Mouse (Mus musculus): Measurements from ENCODE around the gene Tex261. TPM values are rescaled to one million over a fixed set of nuclear protein-coding genes. Genes with fewer than 3 reads are reported as not detected.

Gene Tex261
- polyA plus RNA-seq, 1 experiment from 2014 or later: 56.0 TPM

- no peak overlapping the region for H3K27ac ChIP-seq (ENCODE audit: low read depth, low read length)
- no peak overlapping the region for H3K4me3 ChIP-seq (ENCODE audit: low read depth, low read length)
- no peak overlapping the region for H3K4me2 ChIP-seq
- no peak overlapping the region for H3K9ac ChIP-seq (ENCODE audit: low read depth, low read length)
- no peaks in the 10 kb centered on the region for H3K36me3 ChIP-seq (ENCODE audit: control insufficient read depth, insufficient read depth, low read length)
- no peak for ATAC-seq (replicated peaks; ENCODE audit: insufficient number of reproducible peaks, low FRiP score, low TSS enrichment)
- peaks cover 6% of the 10 kb centered on the region; the same call in 1 of the 2 replicates for H3K27me3 ChIP-seq (ENCODE audit: control insufficient read depth, insufficient read depth, low read length)
- H3K4me1 ChIP-seq (ENCODE audit: control insufficient read depth, insufficient read depth, low read length): no peaks in the 10 kb centered on the region
- WGBS (ENCODE audit: insufficient replicate concordance): 61% methylated on average over 14 of the region's 14 CpGs
- H3K9me3 ChIP-seq (replicated peaks; ENCODE audit: control insufficient read depth, low read length): peaks cover 4% of the 10 kb centered on the region
Measured at GRCm38 (mm10) chr6:83729350-83729970, 46.2 kb downstream of the Tex261 start.

DNA sequence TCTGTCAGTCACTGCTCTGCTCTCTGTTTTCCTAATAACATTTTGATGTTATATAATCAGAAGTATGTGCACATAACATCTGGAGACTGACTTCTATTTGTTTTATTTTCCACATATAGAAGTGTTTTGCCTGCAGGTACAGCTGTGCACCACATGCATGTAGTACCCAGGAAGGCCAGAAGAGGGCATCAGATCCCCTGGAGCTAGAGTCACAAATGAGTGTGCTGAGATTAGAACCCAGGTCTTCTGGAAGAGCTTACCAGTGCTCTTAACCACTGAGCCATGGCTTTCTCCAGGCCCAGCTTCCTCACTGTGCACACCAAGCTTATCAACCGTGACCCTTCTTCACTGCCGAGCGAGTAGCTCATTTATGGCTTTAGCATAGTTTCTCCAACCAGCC is 47.1 kb downstream of the Tex261 start:
- H3K9ac ChIP-seq (ENCODE audit: low read depth, low read length): no peak overlapping the region
- H3K4me2 ChIP-seq: no peak overlapping the region
- no peak overlapping the region for H3K27ac ChIP-seq (ENCODE audit: low read depth, low read length)
- no peaks in the 10 kb centered on the region for H3K4me1 ChIP-seq (ENCODE audit: control insufficient read depth, insufficient read depth, low read length)
- H3K9me3 ChIP-seq (replicated peaks; ENCODE audit: control insufficient read depth, low read length): no peaks in the 10 kb centered on the region
- H3K27me3 ChIP-seq (ENCODE audit: control insufficient read depth, insufficient read depth, low read length): peaks cover 11% of the 10 kb centered on the region
- H3K4me3 ChIP-seq (ENCODE audit: low read depth, low read length): no peak overlapping the region
- 84% methylated on average over 3 of the region's 3 CpGs for WGBS (ENCODE audit: insufficient replicate concordance)
- no peak for ATAC-seq (replicated peaks; ENCODE audit: insufficient number of reproducible peaks, low FRiP score, low TSS enrichment)
- H3K36me3 ChIP-seq (ENCODE audit: control insufficient read depth, insufficient read depth, low read length): no peaks in the 10 kb centered on the region

DNA sequence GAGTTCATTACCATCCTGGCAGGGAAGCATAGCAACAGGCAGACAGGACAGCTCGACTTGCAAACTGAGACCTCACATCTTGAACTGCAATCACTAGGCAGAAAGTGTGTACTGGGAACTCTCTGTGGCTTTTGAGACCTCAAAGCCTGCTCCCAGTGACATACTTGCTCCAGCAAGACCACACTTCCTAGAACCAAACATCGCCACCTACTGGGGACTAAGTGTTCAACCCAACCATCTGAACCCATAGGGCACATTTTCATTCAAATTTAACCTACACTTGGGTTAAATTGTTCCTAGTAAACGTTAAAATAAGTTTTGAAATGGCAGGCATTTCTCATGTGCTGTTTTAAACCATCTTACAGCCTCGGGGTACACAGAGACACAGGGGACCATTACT is 48.4 kb downstream of the Tex261 start:
- no peak overlapping the region for H3K4me3 ChIP-seq (ENCODE audit: low read depth, low read length)
- H3K27me3 ChIP-seq (ENCODE audit: control insufficient read depth, insufficient read depth, low read length): peaks cover 21% of the 10 kb centered on the region
- 31% methylated on average over 4 of the region's 4 CpGs for WGBS (ENCODE audit: insufficient replicate concordance)
- H3K4me1 ChIP-seq (ENCODE audit: control insufficient read depth, insufficient read depth, low read length): no peaks in the 10 kb centered on the region
- no peak overlapping the region for H3K27ac ChIP-seq (ENCODE audit: low read depth, low read length)
- no peak overlapping the region for H3K4me2 ChIP-seq
- H3K9ac ChIP-seq (ENCODE audit: low read depth, low read length): no peak overlapping the region
- H3K36me3 ChIP-seq (ENCODE audit: control insufficient read depth, insufficient read depth, low read length): no peaks in the 10 kb centered on the region
- ATAC-seq (replicated peaks; ENCODE audit: insufficient number of reproducible peaks, low FRiP score, low TSS enrichment): no peak
- H3K9me3 ChIP-seq (replicated peaks; ENCODE audit: control insufficient read depth, low read length): no peaks in the 10 kb centered on the region

DNA sequence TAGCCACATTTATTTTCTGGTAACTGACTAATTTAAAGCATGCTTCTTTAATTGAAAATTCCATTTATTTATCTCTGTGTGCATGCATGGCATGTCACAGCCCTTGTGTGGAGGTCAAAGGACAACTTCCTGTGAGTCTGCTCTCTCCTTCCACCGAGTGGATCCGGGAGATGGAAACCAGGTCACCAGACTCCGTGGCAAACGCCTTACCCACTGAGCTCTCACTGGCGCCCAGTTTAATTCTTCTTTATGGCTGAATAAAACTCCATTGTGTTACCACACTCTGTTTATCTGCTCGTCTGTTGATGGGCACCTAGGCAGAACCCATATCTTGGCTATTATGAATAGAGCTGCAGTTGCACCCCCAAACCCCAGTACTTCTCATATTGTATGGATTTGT is 53.1 kb downstream of the Tex261 start:
- no peak overlapping the region for H3K4me3 ChIP-seq (ENCODE audit: low read depth, low read length)
- H3K9ac ChIP-seq (ENCODE audit: low read depth, low read length): no peak overlapping the region
- H3K36me3 ChIP-seq (ENCODE audit: control insufficient read depth, insufficient read depth, low read length): no peaks in the 10 kb centered on the region
- no peak overlapping the region for H3K27ac ChIP-seq (ENCODE audit: low read depth, low read length)
- H3K4me2 ChIP-seq: no peak overlapping the region
- H3K27me3 ChIP-seq (ENCODE audit: control insufficient read depth, insufficient read depth, low read length): peaks cover 63% of the 10 kb centered on the region
- WGBS (ENCODE audit: insufficient replicate concordance): 17% methylated on average over 6 of the region's 6 CpGs
- H3K9me3 ChIP-seq (replicated peaks; ENCODE audit: control insufficient read depth, low read length): no peaks in the 10 kb centered on the region
- H3K4me1 ChIP-seq (ENCODE audit: control insufficient read depth, insufficient read depth, low read length): no peaks in the 10 kb centered on the region
- no peak for ATAC-seq (replicated peaks; ENCODE audit: insufficient number of reproducible peaks, low FRiP score, low TSS enrichment)

Other genes starting within 250 kb of the Tex261 start
- gene Actg2, start 239.5 kb downstream of the Tex261 start, polyA plus RNA-seq (2014; fragmentation: Nextera tagmentation; extraction: Ambion mirVana): 10.7 and 10.9 TPM in 2 replicates
- gene Stambp, start 203.1 kb downstream of the Tex261 start, polyA plus RNA-seq (2014; fragmentation: Nextera tagmentation; extraction: Ambion mirVana): 24.9 and 30.0 TPM in 2 replicates
- 0.19 TPM in 1 of 2 replicates, not detected in the other for gene Clec4f, start 119.6 kb downstream of the Tex261 start, polyA plus RNA-seq (2014; fragmentation: Nextera tagmentation; extraction: Ambion mirVana)
- not detected in 2 replicates for gene Cd207, start 98.0 kb downstream of the Tex261 start, polyA plus RNA-seq (2014; fragmentation: Nextera tagmentation; extraction: Ambion mirVana)
- gene Vax2, start 64.5 kb downstream of the Tex261 start, polyA plus RNA-seq (2014; fragmentation: Nextera tagmentation; extraction: Ambion mirVana): not detected in 2 replicates
- gene Atp6v1b1, start 32.8 kb downstream of the Tex261 start, polyA plus RNA-seq (2014; fragmentation: Nextera tagmentation; extraction: Ambion mirVana): not detected in 2 replicates
- gene Ankrd53, start 13.2 kb downstream of the Tex261 start, polyA plus RNA-seq (2014; fragmentation: Nextera tagmentation; extraction: Ambion mirVana): not detected in 2 replicates
- 46.3 and 50.3 TPM in 2 replicates for gene Nagk, start 19.2 kb upstream of the Tex261 start, polyA plus RNA-seq (2014; fragmentation: Nextera tagmentation; extraction: Ambion mirVana)
- 16.2 and 16.9 TPM in 2 replicates for gene Paip2b, start 55.9 kb upstream of the Tex261 start, polyA plus RNA-seq (2014; fragmentation: Nextera tagmentation; extraction: Ambion mirVana)
- gene Zfp638, start 91.3 kb upstream of the Tex261 start, polyA plus RNA-seq (2014; fragmentation: Nextera tagmentation; extraction: Ambion mirVana): 54.0 and 59.5 TPM in 2 replicates
- gene Dysf, start 232.8 kb upstream of the Tex261 start, polyA plus RNA-seq (2014; fragmentation: Nextera tagmentation; extraction: Ambion mirVana): 11.6 and 16.2 TPM in 2 replicates